Mouse (Mus musculus): ENCODE data around the gene Tmem158. TPM values are rescaled to one million over a fixed set of nuclear protein-coding genes. Genes with fewer than 3 reads are reported as not detected.

Gene Tmem158
- polyA plus RNA-seq (2016; fragmentation: Nextera tagmentation; extraction: Ambion mirVana) = 4.2 and 4.9 TPM in 2 replicates

DNA sequence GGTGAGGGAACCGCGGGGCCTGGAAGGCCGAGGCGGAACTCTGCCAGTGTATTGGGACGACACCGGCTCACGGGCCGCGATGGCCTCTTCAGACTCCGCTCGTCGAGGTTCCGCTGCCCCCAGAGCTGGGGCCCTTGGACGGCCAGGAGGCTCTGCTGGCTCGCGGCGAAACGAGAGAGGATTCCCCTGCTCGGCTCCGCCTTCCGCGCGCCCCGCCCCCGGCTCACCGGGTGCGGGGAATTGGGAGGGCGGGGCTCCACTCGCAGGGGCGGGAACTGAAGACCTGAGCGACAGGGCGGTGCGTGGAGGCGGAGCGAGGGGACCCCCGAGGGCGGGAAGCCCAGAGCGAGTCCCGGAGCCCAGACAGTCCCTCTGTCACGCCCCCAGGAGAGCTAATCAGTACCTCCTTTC, at the start of gene Tmem158:
Tmem158 (minus strand) TSS at position 154 of the 411 bp plus-strand sequence.
- WGBS = 0% methylated on average over 38 of the region's 40 CpGs

DNA sequence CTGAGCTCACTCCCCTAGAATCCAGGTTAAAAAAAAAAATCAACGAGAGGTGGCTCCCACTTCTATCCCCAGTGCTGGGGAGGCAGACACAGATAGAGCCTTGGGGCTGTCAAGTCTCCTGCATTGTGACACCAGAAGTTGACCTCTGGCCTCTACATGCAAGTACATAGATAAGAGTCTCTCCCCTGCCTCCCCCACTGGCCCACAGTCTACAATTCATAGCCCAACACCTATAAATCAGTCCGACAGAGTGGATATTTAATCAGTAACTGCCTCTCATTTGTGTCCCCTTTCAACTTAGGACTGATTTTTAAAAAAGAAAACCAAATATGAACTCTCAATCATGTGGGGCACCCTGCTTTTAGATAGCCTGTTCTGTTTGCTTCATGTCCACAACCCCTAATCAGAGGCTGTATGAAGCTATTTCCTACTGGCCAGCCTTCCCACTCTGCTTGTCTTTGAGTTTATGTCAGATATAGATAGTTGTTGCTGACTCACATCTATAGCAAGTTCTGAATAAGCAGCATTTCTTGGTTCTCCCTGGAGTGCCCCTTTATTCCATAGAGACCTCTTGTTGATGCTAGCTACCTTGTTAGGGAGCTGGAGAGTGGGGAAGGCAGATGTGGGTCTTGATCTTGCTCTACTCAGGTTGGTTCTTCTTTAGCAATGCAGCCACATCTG, 49.3 kb upstream of the Tmem158 start:
- Histone ChIP-seq H3K36me3 (no peaks in the 10 kb centered on the region), H3K27ac (no peak overlapping the region), H3K4me1 (peaks cover 8% of the 10 kb centered on the region), H3K4me3 (no peak overlapping the region), H3K9me3 (replicated peaks) (no peaks in the 10 kb centered on the region), H3K27me3 (ENCODE audit: low read depth, poor library complexity, severe bottlenecking) (no peaks in the 10 kb centered on the region)
- 79% methylated on average over 2 of the region's 2 CpGs for WGBS
- no peak for DNase-seq (ENCODE audit: low spot score)

More for the DNA sequence above, at the start of gene Tmem158:
- Histone ChIP-seq H3K27ac (peak within 1 kb of the TSS; percentile 83), H3K4me3 (peak within 1 kb of the TSS; percentile 74), H3K36me3 (no peaks in the 10 kb centered on the region; the same call in 1 of the 2 replicates), H3K27me3 (ENCODE audit: low read depth, poor library complexity, severe bottlenecking) (peaks cover 38% of the 10 kb centered on the region), H3K9me3 (replicated peaks) (no peaks in the 10 kb centered on the region), H3K4me1 (peaks cover 17% of the 10 kb centered on the region)
- peak; percentile 92 for DNase-seq (ENCODE audit: low spot score)

DNA sequence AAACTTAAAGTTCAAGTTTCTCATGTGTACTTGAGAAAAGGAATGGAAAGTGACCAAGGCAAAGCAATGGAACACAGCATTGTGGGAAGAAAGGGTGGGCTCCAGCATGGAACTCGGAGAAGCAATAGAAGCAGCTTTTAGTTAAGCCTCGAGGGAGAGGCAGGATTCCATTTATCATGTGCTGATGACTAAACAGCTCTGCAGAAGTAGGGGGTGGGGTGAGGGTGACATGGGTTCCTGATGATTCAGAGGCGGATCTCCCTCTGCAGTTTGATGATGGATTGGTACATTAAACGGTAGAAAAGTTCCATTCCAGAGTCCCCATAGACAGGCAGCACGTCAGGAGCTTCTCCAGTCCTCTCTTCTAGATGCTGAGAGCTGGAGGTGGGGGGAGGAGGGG, 48.5 kb upstream of the Tmem158 start:
- DNase-seq (ENCODE audit: low spot score) = no peak
- Histone ChIP-seq H3K27ac (no peak overlapping the region), H3K9me3 (replicated peaks) (no peaks in the 10 kb centered on the region), H3K4me1 (peaks cover 10% of the 10 kb centered on the region), H3K27me3 (ENCODE audit: low read depth, poor library complexity, severe bottlenecking) (no peaks in the 10 kb centered on the region), H3K4me3 (no peak overlapping the region), H3K36me3 (no peaks in the 10 kb centered on the region)
- 55% methylated on average over 5 of the region's 5 CpGs for WGBS

DNA sequence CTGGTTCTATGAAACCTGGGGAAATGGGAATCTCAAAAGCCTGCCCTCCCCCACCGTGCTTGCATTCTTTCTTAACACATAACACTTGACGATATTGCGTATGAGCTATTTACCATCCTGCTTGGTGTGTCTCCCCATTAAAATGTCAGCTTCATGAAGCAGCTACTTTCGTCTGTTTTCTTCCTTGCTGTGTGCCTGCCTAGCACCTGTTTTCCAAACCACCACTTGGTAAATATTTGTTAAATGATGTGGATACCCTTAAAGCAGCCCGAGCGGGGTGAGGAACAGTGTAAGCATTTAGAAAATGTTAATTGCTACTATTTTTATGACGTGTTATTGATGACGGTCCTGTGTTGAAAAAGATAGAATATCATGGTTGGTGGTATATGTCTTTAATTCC, 44.4 kb upstream of the Tmem158 start:
- Histone ChIP-seq H3K27ac (no peak overlapping the region), H3K4me3 (no peak overlapping the region), H3K4me1 (peaks cover 10% of the 10 kb centered on the region), H3K27me3 (ENCODE audit: low read depth, poor library complexity, severe bottlenecking) (no peaks in the 10 kb centered on the region), H3K9me3 (replicated peaks) (no peaks in the 10 kb centered on the region), H3K36me3 (no peaks in the 10 kb centered on the region)
- DNase-seq (ENCODE audit: low spot score) = no peak
- 74% methylated on average over 8 of the region's 8 CpGs for whole genome bisulfite sequencing

DNA sequence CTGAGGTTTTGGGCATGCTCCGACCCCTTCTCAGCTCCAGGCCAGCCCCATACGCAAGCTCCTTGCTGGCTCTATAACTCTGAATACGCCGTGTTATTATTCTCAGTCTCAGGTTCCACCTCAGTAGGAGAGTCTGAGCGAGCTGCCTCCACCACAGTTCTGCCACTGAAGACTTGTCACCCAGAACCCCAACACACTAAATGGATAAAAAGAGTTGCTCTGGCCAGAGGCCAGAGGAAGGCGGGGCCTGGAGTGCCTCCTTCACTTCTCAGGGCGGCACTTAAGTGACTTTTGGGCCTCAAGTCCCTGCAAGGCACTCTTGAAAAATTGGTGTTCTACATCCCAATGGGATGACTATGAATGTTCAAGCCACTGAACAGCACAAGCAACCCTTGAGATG, 43.4 kb upstream of the Tmem158 start:
- Histone ChIP-seq H3K4me1 (peaks cover 10% of the 10 kb centered on the region), H3K4me3 (no peak overlapping the region), H3K9me3 (replicated peaks) (no peaks in the 10 kb centered on the region), H3K36me3 (no peaks in the 10 kb centered on the region), H3K27me3 (ENCODE audit: low read depth, poor library complexity, severe bottlenecking) (no peaks in the 10 kb centered on the region), H3K27ac (no peak overlapping the region)
- DNase-seq (ENCODE audit: low spot score) = no peak
- WGBS = 89% methylated on average over 7 of the region's 7 CpGs

DNA sequence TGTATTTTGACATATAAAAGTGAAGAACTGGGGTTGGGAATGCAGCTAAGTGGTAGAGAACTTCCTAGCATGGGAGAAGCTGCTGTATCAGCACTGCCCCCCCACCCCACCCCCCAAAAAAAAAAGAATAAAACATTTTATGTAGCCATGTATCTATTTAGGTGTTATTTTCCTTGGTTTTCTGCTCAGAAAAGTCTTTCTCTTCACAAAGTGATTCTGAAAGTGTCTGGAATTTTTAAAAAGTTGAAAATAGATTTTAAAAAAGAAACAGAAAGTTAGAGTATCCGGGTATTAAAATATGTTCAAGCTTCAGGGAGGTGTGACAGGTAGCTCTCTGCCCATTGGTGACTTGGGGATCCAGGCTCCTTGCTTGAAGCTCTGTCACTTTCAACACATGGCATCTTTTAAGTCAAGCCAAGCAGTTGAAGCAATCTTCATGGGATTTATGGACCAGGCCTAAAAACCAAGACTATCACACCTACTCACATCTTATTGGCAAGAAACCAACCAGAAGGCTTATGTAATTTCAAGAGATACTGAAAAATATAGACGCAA, 42.3 kb upstream of the Tmem158 start:
- Histone ChIP-seq H3K36me3 (no peaks in the 10 kb centered on the region), H3K4me3 (no peak overlapping the region), H3K9me3 (replicated peaks) (no peaks in the 10 kb centered on the region), H3K27me3 (ENCODE audit: low read depth, poor library complexity, severe bottlenecking) (no peaks in the 10 kb centered on the region), H3K4me1 (peaks cover 10% of the 10 kb centered on the region), H3K27ac (no peak overlapping the region)
- WGBS = 90% methylated on average over 2 of the region's 2 CpGs
- DNase-seq (ENCODE audit: low spot score) = no peak

DNA sequence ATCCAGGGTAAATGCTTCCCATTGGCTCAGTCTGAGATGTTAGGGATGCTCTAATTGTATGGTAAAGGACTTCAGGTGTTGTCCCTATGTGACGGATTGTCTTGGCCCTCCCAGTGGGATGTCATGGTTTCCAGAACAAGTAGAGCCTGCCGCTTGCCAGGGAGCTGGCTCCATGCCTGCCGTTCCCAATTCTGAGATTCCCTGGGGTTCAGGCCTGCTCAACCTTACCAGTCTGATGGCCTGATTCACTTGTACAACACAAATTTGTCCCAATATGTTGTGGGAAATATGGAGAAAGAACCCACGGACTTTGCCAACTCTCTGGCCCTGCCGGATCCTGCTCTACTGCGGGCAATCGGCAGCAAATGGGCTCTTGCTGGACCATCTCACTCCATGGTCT, 37.3 kb upstream of the Tmem158 start:
- WGBS = 92% methylated on average over 7 of the region's 7 CpGs
- Histone ChIP-seq H3K27me3 (ENCODE audit: low read depth, poor library complexity, severe bottlenecking) (no peaks in the 10 kb centered on the region), H3K4me1 (no peaks in the 10 kb centered on the region), H3K27ac (no peak overlapping the region), H3K9me3 (replicated peaks) (no peaks in the 10 kb centered on the region), H3K36me3 (no peaks in the 10 kb centered on the region), H3K4me3 (no peak overlapping the region)
- DNase-seq (ENCODE audit: low spot score) = no peak

DNA sequence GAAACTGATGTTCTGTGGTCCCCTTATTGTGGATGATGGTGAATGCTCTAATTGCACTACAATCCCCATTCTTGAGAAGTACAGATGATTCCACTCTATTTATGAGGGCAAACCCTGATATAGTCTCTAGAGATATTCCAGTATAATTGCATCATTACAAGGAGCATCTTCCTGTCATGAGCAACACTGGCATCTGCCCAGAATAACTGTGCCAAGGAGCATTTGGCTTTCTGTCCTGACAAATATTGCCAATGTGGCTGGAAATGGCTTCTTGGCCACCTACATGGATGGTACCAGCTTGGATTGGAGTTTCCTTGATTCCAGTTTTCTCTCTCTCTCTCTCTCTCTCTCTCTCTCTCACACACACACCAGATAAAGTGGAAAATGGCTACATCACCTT, 35.7 kb upstream of the Tmem158 start:
- Histone ChIP-seq H3K4me3 (no peak overlapping the region), H3K4me1 (no peaks in the 10 kb centered on the region), H3K27me3 (ENCODE audit: low read depth, poor library complexity, severe bottlenecking) (no peaks in the 10 kb centered on the region), H3K9me3 (replicated peaks) (no peaks in the 10 kb centered on the region), H3K27ac (no peak overlapping the region), H3K36me3 (no peaks in the 10 kb centered on the region)
- no peak for DNase-seq (ENCODE audit: low spot score)

DNA sequence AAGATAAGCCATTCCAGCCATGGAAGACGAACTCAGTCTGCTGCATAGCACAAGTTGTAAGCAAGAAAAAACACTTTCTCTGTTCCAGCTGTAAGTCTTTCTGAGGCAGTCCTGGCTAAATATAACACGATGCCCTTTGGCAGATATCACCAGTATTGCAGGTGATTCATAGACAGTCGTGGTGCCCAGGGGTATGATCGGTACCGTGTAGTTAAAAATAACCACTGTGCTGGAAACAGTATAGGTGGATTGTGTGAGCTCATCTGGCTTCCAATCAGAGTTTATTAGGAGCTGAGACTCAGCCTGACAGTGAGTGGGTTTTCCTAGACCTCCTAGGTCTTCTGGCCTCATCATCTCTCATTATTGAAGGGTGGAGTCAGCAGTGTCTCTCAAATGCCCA, 34.0 kb upstream of the Tmem158 start:
- no peak overlapping the region for H3K27ac ChIP-seq
- no peaks in the 10 kb centered on the region for H3K36me3 ChIP-seq
- DNase-seq (ENCODE audit: low spot score) = no peak
- H3K9me3 ChIP-seq (replicated peaks) = no peaks in the 10 kb centered on the region
- no peak overlapping the region for H3K4me3 ChIP-seq
- no peaks in the 10 kb centered on the region for H3K27me3 ChIP-seq (ENCODE audit: low read depth, poor library complexity, severe bottlenecking)
- H3K4me1 ChIP-seq = no peaks in the 10 kb centered on the region
- WGBS = 87% methylated on average over 5 of the region's 5 CpGs

DNA sequence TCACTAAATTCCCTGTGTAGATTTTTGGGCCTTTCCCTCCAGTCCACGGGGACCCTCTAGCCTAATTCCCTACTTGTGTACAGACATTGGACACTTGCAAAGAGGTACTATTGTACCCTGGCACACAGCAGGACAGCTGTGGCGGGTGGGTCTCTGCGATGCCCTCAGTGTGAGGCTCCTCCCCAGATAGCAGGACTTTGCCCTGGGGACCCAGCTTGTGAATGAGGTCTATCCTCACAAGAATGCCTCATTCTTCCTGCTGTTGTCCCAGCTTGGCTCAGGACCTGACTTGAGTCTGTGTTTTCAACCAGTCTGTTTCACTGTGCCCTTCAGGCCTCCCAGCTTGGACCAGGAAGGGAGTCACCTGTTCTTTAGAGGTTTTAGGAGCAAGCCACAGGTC, 27.8 kb upstream of the Tmem158 start:
- Histone ChIP-seq H3K36me3 (no peaks in the 10 kb centered on the region), H3K27ac (no peak overlapping the region), H3K27me3 (ENCODE audit: low read depth, poor library complexity, severe bottlenecking) (no peaks in the 10 kb centered on the region), H3K9me3 (replicated peaks) (no peaks in the 10 kb centered on the region), H3K4me1 (no peaks in the 10 kb centered on the region), H3K4me3 (no peak overlapping the region)
- no peak for DNase-seq (ENCODE audit: low spot score)
- WGBS = 84% methylated on average over 3 of the region's 3 CpGs

DNA sequence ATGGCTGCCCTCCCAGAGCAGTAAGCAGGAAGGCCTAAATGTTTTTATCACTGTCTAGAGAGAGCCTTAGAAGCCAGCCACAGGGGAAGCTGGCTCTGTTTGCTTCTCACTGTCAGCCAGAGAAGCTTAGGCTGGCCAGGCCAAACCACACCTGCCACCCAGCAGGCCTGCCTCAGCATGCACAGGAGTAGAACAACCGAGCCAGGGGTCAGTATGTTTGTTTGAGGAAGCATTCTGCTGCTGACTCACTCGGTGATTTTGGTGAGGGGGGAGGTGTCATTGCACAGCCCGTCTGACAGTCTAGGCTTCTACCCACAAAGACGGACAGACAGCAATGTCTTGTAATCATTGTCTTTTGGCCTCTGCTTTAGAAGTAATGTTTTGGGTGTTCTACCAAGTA, 25.1 kb upstream of the Tmem158 start:
- 51% methylated on average over 4 of the region's 4 CpGs for WGBS
- H3K27ac ChIP-seq = no peak overlapping the region
- DNase-seq (ENCODE audit: low spot score) = no peak
- no peaks in the 10 kb centered on the region for H3K36me3 ChIP-seq
- no peaks in the 10 kb centered on the region for H3K4me1 ChIP-seq
- no peaks in the 10 kb centered on the region for H3K27me3 ChIP-seq (ENCODE audit: low read depth, poor library complexity, severe bottlenecking)
- no peak overlapping the region for H3K4me3 ChIP-seq
- H3K9me3 ChIP-seq (replicated peaks) = no peaks in the 10 kb centered on the region

DNA sequence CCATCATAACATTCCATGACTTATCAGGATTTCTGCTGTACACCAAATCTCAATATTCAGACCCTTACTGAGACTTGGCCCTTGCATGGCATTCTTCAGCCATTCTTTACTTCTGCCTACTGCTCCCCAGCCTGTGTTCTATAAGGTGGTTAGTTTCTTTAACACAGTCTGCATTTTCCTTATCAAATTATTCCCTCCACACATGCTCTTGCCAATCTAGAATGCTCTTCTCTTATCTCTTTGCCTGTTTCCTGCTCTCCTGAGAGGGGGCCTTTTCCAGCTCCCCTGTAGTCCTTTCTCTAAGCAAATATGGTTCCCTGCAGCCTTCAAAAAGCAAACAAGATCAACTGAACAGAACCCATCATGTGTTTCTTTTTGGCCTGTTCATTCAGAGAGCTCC, 20.2 kb upstream of the Tmem158 start:
- H3K36me3 ChIP-seq = no peaks in the 10 kb centered on the region
- no peak overlapping the region for H3K27ac ChIP-seq
- no peaks in the 10 kb centered on the region for H3K9me3 ChIP-seq (replicated peaks)
- no peak overlapping the region for H3K4me3 ChIP-seq
- no peaks in the 10 kb centered on the region for H3K27me3 ChIP-seq (ENCODE audit: low read depth, poor library complexity, severe bottlenecking)
- no peaks in the 10 kb centered on the region for H3K4me1 ChIP-seq
- no peak for DNase-seq (ENCODE audit: low spot score)

DNA sequence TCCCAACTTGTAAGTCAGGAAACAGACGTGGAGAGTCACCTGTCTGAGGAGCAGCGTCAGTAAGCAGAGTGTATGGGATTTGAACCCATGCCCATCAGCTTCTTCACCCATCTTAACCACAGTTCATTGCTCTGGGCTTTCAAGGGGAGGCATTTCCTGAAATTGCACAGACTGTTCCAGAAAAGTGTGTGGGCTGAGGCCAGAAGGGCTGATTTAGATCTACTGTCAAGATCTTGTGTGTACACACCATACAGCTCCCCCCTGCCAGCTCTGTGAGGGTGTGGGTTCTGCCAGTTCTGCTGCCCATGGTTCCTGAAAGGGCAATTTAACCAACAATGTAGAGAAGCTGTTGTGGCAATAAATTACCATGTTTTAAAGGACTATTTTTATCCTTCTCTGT, 17.4 kb upstream of the Tmem158 start:
- Histone ChIP-seq H3K4me3 (no peak overlapping the region), H3K27me3 (ENCODE audit: low read depth, poor library complexity, severe bottlenecking) (no peaks in the 10 kb centered on the region), H3K36me3 (no peaks in the 10 kb centered on the region), H3K27ac (no peak overlapping the region), H3K9me3 (replicated peaks) (no peaks in the 10 kb centered on the region), H3K4me1 (no peaks in the 10 kb centered on the region)
- no peak for DNase-seq (ENCODE audit: low spot score)
- WGBS = 85% methylated on average over 2 of the region's 2 CpGs

DNA sequence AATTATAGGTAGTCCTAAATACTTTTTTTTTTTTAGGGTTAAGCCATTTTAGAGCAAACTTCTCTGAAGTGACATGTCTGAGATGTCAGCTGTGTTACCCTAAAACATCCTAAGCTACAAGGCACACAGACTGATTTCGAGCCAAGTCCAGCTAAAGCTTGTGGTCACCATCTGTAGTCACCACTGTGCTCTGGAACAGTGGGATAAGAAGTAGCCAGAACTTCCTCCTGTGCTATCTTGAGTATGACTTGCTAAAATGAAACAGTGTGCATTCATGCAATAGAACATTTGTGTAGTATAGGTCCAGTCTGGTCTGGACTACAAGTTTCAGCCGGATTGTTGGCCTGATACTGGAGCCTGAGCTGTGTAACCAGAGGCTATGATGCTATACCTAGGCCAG, 14.8 kb upstream of the Tmem158 start:
- no peak for DNase-seq (ENCODE audit: low spot score)
- Histone ChIP-seq H3K27me3 (ENCODE audit: low read depth, poor library complexity, severe bottlenecking) (no peaks in the 10 kb centered on the region), H3K4me1 (no peaks in the 10 kb centered on the region), H3K36me3 (no peaks in the 10 kb centered on the region), H3K27ac (no peak overlapping the region), H3K9me3 (replicated peaks) (no peaks in the 10 kb centered on the region), H3K4me3 (no peak overlapping the region)
- 94% methylated on average over 2 of the region's 2 CpGs for WGBS
